Mouse (Mus musculus) ES-Bruce4 (cell line): ENCODE data around the gene Irx2. TPM values are rescaled to one million over a fixed set of nuclear protein-coding genes. Genes with fewer than 3 reads are reported as not detected.
A peak's percentile ranks its signal among the peaks of the same experiment; 100 is the strongest.

Source experiments
- H3K27ac ChIP-seq: 2 replicates; pipeline ENCODE4 v1.5.1; 2012; ENCODE audit warnings: low read length, inconsistent platforms; ENCODE audit not compliant: insufficient read depth
- H3K27me3 ChIP-seq: 2 replicates; pipeline ENCODE4 v1.6.1; 2012; ENCODE audit warnings: mild to moderate bottlenecking, low read length, inconsistent platforms; ENCODE audit not compliant: control insufficient read depth, poor library complexity, insufficient read depth, severe bottlenecking
- H3K36me3 ChIP-seq: 2 replicates; pipeline ENCODE4 v1.6.1; 2012; ENCODE audit warnings: inconsistent platforms, mild to moderate bottlenecking, low read length, moderate library complexity; ENCODE audit not compliant: control insufficient read depth, poor library complexity, insufficient read depth, severe bottlenecking
- H3K4me1 ChIP-seq: one replicate; pipeline ENCODE4 v1.8.1; 2011; ENCODE audit warnings: low read length; ENCODE audit not compliant: control insufficient read depth, insufficient read depth
- H3K4me3 ChIP-seq: 2 replicates; pipeline ENCODE4 v1.5.1; 2011; ENCODE audit warnings: low read depth, mild to moderate bottlenecking, low read length
- H3K9ac ChIP-seq: 2 replicates; pipeline ENCODE4 v1.6.1; 2012; ENCODE audit warnings: low read depth, mild to moderate bottlenecking, inconsistent platforms; ENCODE audit not compliant: poor library complexity, severe bottlenecking
- H3K9me3 ChIP-seq: replicated peaks from 2 replicates; pipeline ENCODE4 v1.6.1; 2012; ENCODE audit warnings: mild to moderate bottlenecking, low read length, inconsistent platforms; ENCODE audit not compliant: control insufficient read depth, poor library complexity, insufficient read depth, severe bottlenecking
- CTCF ChIP-seq: IDR thresholded peaks from one replicate; pipeline ENCODE4 v1.8.1; 2011; ENCODE audit warnings: low read depth, low read length
- EP300 ChIP-seq: IDR thresholded peaks from 2 replicates; pipeline ENCODE4 v1.6.1; 2011; ENCODE audit warnings: low read depth, low read length; ENCODE audit not compliant: insufficient read depth
- POLR2A ChIP-seq: IDR thresholded peaks from one replicate; pipeline ENCODE4 v1.8.1; 2011; ENCODE audit warnings: low read length; ENCODE audit not compliant: insufficient read depth
- polyA plus RNA-seq: library from polyadenylated mRNA; stranded (reverse); fragments of >200 nt; gene quantifications from 2 replicates; pipeline ENCODE4 v1.2.4, GENCODE M21; 2011; ENCODE audit warnings: low read depth; ENCODE audit not compliant: missing spikeins, insufficient read depth, insufficient read length

Irx2 gene
- polyA plus RNA-seq, 1 experiment: 7.4 TPM

- H3K4me3 ChIP-seq: no peak overlapping the region
- H3K27ac ChIP-seq: no peak overlapping the region
- H3K27me3 ChIP-seq: no peaks in the 10 kb centered on the region
- no peaks in the 10 kb centered on the region for H3K36me3 ChIP-seq
- TF ChIP-seq CTCF (peak; percentile 83), POLR2A (no peak)
- H3K9me3 ChIP-seq: no peaks in the 10 kb centered on the region
- H3K9ac ChIP-seq: no peak overlapping the region
- no peaks in the 10 kb centered on the region for H3K4me1 ChIP-seq
These were observed 19.9 kb upstream of the Irx2 start for GRCm38 (mm10) chr13:72608706-72609105.

- Histone ChIP-seq H3K4me3 (no peak overlapping the region), H3K27ac (no peak overlapping the region), H3K9ac (no peak overlapping the region), H3K4me1 (no peaks in the 10 kb centered on the region), H3K9me3 (no peaks in the 10 kb centered on the region), H3K36me3 (no peaks in the 10 kb centered on the region), H3K27me3 (no peaks in the 10 kb centered on the region)
- TF ChIP-seq CTCF (no peak), EP300 (no peak), POLR2A (no peak)
These were observed 18.3 kb upstream of the Irx2 start for GRCm38 (mm10) chr13:72610277-72610676.

- no peaks in the 10 kb centered on the region for H3K4me1 ChIP-seq
- peaks cover 9% of the 10 kb centered on the region for H3K27me3 ChIP-seq
- H3K4me3 ChIP-seq: peak overlapping the region; percentile 35
- H3K36me3 ChIP-seq: no peaks in the 10 kb centered on the region
- no peaks in the 10 kb centered on the region for H3K9me3 ChIP-seq
- H3K9ac ChIP-seq: no peak overlapping the region
- H3K27ac ChIP-seq: no peak overlapping the region
- TF ChIP-seq EP300 (no peak), POLR2A (no peak), CTCF (peak; percentile 7)
These were observed 4.4 kb upstream of the Irx2 start for GRCm38 (mm10) chr13:72623926-72624846.

GRCm38 (mm10) chr13:72624847-72625170 lies 3.8 kb upstream of the Irx2 start:
- Histone ChIP-seq H3K4me3 (no peak overlapping the region), H3K4me1 (no peaks in the 10 kb centered on the region), H3K9ac (no peak overlapping the region), H3K9me3 (no peaks in the 10 kb centered on the region), H3K36me3 (no peaks in the 10 kb centered on the region), H3K27me3 (peaks cover 12% of the 10 kb centered on the region), H3K27ac (no peak overlapping the region)
- TF ChIP-seq CTCF (no peak), POLR2A (no peak), EP300 (no peak)

GRCm38 (mm10) chr13:72625236-72625950 lies 3.2 kb upstream of the Irx2 start:
- no peak overlapping the region for H3K27ac ChIP-seq
- H3K4me3 ChIP-seq: no peak overlapping the region
- H3K9me3 ChIP-seq: no peaks in the 10 kb centered on the region
- TF ChIP-seq CTCF (peak; percentile 48), EP300 (no peak)
- peaks cover 14% of the 10 kb centered on the region for H3K27me3 ChIP-seq
- peaks cover 1% of the 10 kb centered on the region for H3K4me1 ChIP-seq
- H3K9ac ChIP-seq: no peak overlapping the region
- no peaks in the 10 kb centered on the region for H3K36me3 ChIP-seq
